Mouse (Mus musculus): Measurements from ENCODE around the gene Slc4a4. TPM values are rescaled to one million over a fixed set of nuclear protein-coding genes. Genes with fewer than 3 reads are reported as not detected.

Slc4a4 gene
- total and polyA plus RNA-seq, 2 experiments from 2014 or later = 4.4 to 10.6 TPM

GRCm38 (mm10) chr5:88903111-88903510 is 16.5 kb downstream of the Slc4a4 start:
- ATAC-seq (ENCODE audit: insufficient read depth, low read depth) = no peak
- TF ChIP-seq EP300 (IDR thresholded peaks at IDR 0.05; ENCODE audit: low read depth) = no peak
- no peak for TF ChIP-seq CTCF (IDR thresholded peaks at IDR 0.05; ENCODE audit: low read depth)
- Histone ChIP-seq H3K9ac (replicated peaks; ENCODE audit: low read depth, low read length) (no peak overlapping the region), H3K27ac (ENCODE audit: low read depth) (no peak overlapping the region), H3K4me1 (ENCODE audit: control insufficient read depth, insufficient read depth) (no peaks in the 10 kb centered on the region), H3K27me3 (ENCODE audit: control insufficient read depth, insufficient read depth, low read length) (no peaks in the 10 kb centered on the region), H3K4me3 (ENCODE audit: low read depth, low read length) (no peak overlapping the region), H3K4me2 (ENCODE audit: low read depth, low read length) (no peak overlapping the region), H3K9me3 (replicated peaks; ENCODE audit: control insufficient read depth, low read length) (no peaks in the 10 kb centered on the region), H3K36me3 (replicated peaks; ENCODE audit: control insufficient read depth, insufficient read depth, low read length) (no peaks in the 10 kb centered on the region)
- 80% methylated on average over 4 of the region's 4 CpGs for WGBS
- DNase-seq (ENCODE audit: low spot score) = no peak

GRCm38 (mm10) chr5:88903526-88903925 is 16.9 kb downstream of the Slc4a4 start:
- Histone ChIP-seq H3K9ac (replicated peaks; ENCODE audit: low read depth, low read length) (no peak overlapping the region), H3K27me3 (ENCODE audit: control insufficient read depth, insufficient read depth, low read length) (no peaks in the 10 kb centered on the region), H3K4me2 (ENCODE audit: low read depth, low read length) (no peak overlapping the region), H3K9me3 (replicated peaks; ENCODE audit: control insufficient read depth, low read length) (no peaks in the 10 kb centered on the region), H3K4me3 (ENCODE audit: low read depth, low read length) (no peak overlapping the region), H3K4me1 (ENCODE audit: control insufficient read depth, insufficient read depth) (no peaks in the 10 kb centered on the region), H3K36me3 (replicated peaks; ENCODE audit: control insufficient read depth, insufficient read depth, low read length) (no peaks in the 10 kb centered on the region), H3K27ac (ENCODE audit: low read depth) (no peak overlapping the region)
- ATAC-seq (ENCODE audit: insufficient read depth, low read depth) (no peak), DNase-seq (ENCODE audit: low spot score) (no peak)
- TF ChIP-seq EP300 (IDR thresholded peaks at IDR 0.05; ENCODE audit: low read depth) (no peak), CTCF (IDR thresholded peaks at IDR 0.05; ENCODE audit: low read depth) (no peak)
- WGBS = 81% methylated on average over 1 of the region's 1 CpGs

- H3K9ac ChIP-seq (replicated peaks; ENCODE audit: low read depth, low read length) = no peak overlapping the region
- H3K4me2 ChIP-seq (ENCODE audit: low read depth, low read length) = no peak overlapping the region
- H3K36me3 ChIP-seq (replicated peaks; ENCODE audit: control insufficient read depth, insufficient read depth, low read length) = no peaks in the 10 kb centered on the region
- no peaks in the 10 kb centered on the region for H3K9me3 ChIP-seq (replicated peaks; ENCODE audit: control insufficient read depth, low read length)
- no peak overlapping the region for H3K4me3 ChIP-seq (ENCODE audit: low read depth, low read length)
- WGBS = 35% methylated on average over 7 of the region's 7 CpGs
- TF ChIP-seq CTCF (IDR thresholded peaks at IDR 0.05; ENCODE audit: low read depth) (no peak), EP300 (IDR thresholded peaks at IDR 0.05; ENCODE audit: low read depth) (no peak)
- no peaks in the 10 kb centered on the region for H3K27me3 ChIP-seq (ENCODE audit: control insufficient read depth, insufficient read depth, low read length)
- ATAC-seq (ENCODE audit: insufficient read depth, low read depth) = no peak
- H3K4me1 ChIP-seq (ENCODE audit: control insufficient read depth, insufficient read depth) = no peaks in the 10 kb centered on the region
- no peak for DNase-seq (ENCODE audit: low spot score)
- H3K27ac ChIP-seq (ENCODE audit: low read depth) = no peak overlapping the region
These were observed 18.2 kb downstream of the Slc4a4 start for GRCm38 (mm10) chr5:88904841-88905240.

- DNase-seq (ENCODE audit: low spot score) = no peak
- no peaks in the 10 kb centered on the region for H3K27me3 ChIP-seq (ENCODE audit: control insufficient read depth, insufficient read depth, low read length)
These were observed 21.0 kb downstream of the Slc4a4 start for GRCm38 (mm10) chr5:88907615-88908014.

GRCm38 (mm10) chr5:88912629-88913028 is 26.0 kb downstream of the Slc4a4 start:
- Histone ChIP-seq H3K36me3 (replicated peaks; ENCODE audit: control insufficient read depth, insufficient read depth, low read length) (no peaks in the 10 kb centered on the region), H3K4me3 (ENCODE audit: low read depth, low read length) (no peak overlapping the region), H3K4me2 (ENCODE audit: low read depth, low read length) (no peak overlapping the region), H3K27ac (ENCODE audit: low read depth) (no peak overlapping the region), H3K4me1 (ENCODE audit: control insufficient read depth, insufficient read depth) (peaks cover 16% of the 10 kb centered on the region), H3K27me3 (ENCODE audit: control insufficient read depth, insufficient read depth, low read length) (no peaks in the 10 kb centered on the region), H3K9ac (replicated peaks; ENCODE audit: low read depth, low read length) (no peak overlapping the region), H3K9me3 (replicated peaks; ENCODE audit: control insufficient read depth, low read length) (no peaks in the 10 kb centered on the region)
- DNase-seq (ENCODE audit: low spot score) (no peak), ATAC-seq (ENCODE audit: insufficient read depth, low read depth) (no peak)
- TF ChIP-seq CTCF (IDR thresholded peaks at IDR 0.05; ENCODE audit: low read depth) (no peak), EP300 (IDR thresholded peaks at IDR 0.05; ENCODE audit: low read depth) (no peak)
- 58% methylated on average over 2 of the region's 2 CpGs for WGBS

More at GRCm38 (mm10) chr5:88907615-88908014, 21.0 kb downstream of the Slc4a4 start:
- Histone ChIP-seq H3K9ac (replicated peaks; ENCODE audit: low read depth, low read length) (no peak overlapping the region), H3K9me3 (replicated peaks; ENCODE audit: control insufficient read depth, low read length) (no peaks in the 10 kb centered on the region), H3K27ac (ENCODE audit: low read depth) (no peak overlapping the region), H3K4me1 (ENCODE audit: control insufficient read depth, insufficient read depth) (0 out of 2 replicates have a peak, but pooled peaks cover 3% of the 10 kb centered on the region), H3K4me2 (ENCODE audit: low read depth, low read length) (no peak overlapping the region), H3K4me3 (ENCODE audit: low read depth, low read length) (no peak overlapping the region), H3K36me3 (replicated peaks; ENCODE audit: control insufficient read depth, insufficient read depth, low read length) (no peaks in the 10 kb centered on the region)
- TF ChIP-seq CTCF (IDR thresholded peaks at IDR 0.05; ENCODE audit: low read depth) (no peak), EP300 (IDR thresholded peaks at IDR 0.05; ENCODE audit: low read depth) (no peak)
- WGBS = 90% methylated on average over 3 of the region's 3 CpGs
- ATAC-seq (ENCODE audit: insufficient read depth, low read depth) = no peak

- WGBS = 84% methylated on average over 5 of the region's 5 CpGs
- no peaks in the 10 kb centered on the region for H3K27me3 ChIP-seq (ENCODE audit: control insufficient read depth, insufficient read depth, low read length)
- no peak overlapping the region for H3K4me3 ChIP-seq (ENCODE audit: low read depth, low read length)
- TF ChIP-seq CTCF (IDR thresholded peaks at IDR 0.05; ENCODE audit: low read depth) = no peak
- no peak for TF ChIP-seq EP300 (IDR thresholded peaks at IDR 0.05; ENCODE audit: low read depth)
- H3K9me3 ChIP-seq (replicated peaks; ENCODE audit: control insufficient read depth, low read length) = no peaks in the 10 kb centered on the region
- no peak overlapping the region for H3K9ac ChIP-seq (replicated peaks; ENCODE audit: low read depth, low read length)
- H3K36me3 ChIP-seq (replicated peaks; ENCODE audit: control insufficient read depth, insufficient read depth, low read length) = no peaks in the 10 kb centered on the region
- no peak for DNase-seq (ENCODE audit: low spot score)
- peaks cover 19% of the 10 kb centered on the region for H3K4me1 ChIP-seq (ENCODE audit: control insufficient read depth, insufficient read depth)
- no peak for ATAC-seq (ENCODE audit: insufficient read depth, low read depth)
- no peak overlapping the region for H3K4me2 ChIP-seq (ENCODE audit: low read depth, low read length)
- no peak overlapping the region for H3K27ac ChIP-seq (ENCODE audit: low read depth)
These were observed 28.5 kb downstream of the Slc4a4 start for GRCm38 (mm10) chr5:88915082-88915481.
